Mouse (Mus musculus) T-helper 1 cell (primary cell): ENCODE data around the gene Pappa.

ENCODE experiments used
- in situ Hi-C: fragments of 300-600 bp; cut with MboI, MseI; formaldehyde crosslinking; loops from one replicate; pipeline ENCODE4 v1.15.1; 2025; ENCODE audit warnings: high pct_unique_total_duplicates

The Pappa gene

GRCm38 (mm10) chr4:65328486-65329308 lies 204.7 kb downstream of the Pappa start:
- in situ Hi-C loops: no loop called here

GRCm38 (mm10) chr4:65333718-65334117 lies 209.7 kb downstream of the Pappa start:
- in situ Hi-C loops: no loop called here

- in situ Hi-C loops: no loop called here
Measured at GRCm38 (mm10) chr4:65341766-65342165, 217.8 kb downstream of the Pappa start.

GRCm38 (mm10) chr4:65350521-65350920 lies 226.5 kb downstream of the Pappa start:
- in situ Hi-C loops: no loop called here

GRCm38 (mm10) chr4:65354580-65354979 lies 230.6 kb downstream of the Pappa start:
- in situ Hi-C loops: no loop called here

- in situ Hi-C loops: loop anchor here (10.0 kb wide), 2 partner anchors 1468 to 1548 kb away; no protein-coding TSS in a partner anchor
Measured at GRCm38 (mm10) chr4:65367135-65367534, 243.2 kb downstream of the Pappa start.

- in situ Hi-C loops: no loop called here
Measured at GRCm38 (mm10) chr4:65372731-65373130, 248.8 kb downstream of the Pappa start.

- in situ Hi-C loops: no loop called here
Measured at GRCm38 (mm10) chr4:65373841-65374240, 249.9 kb downstream of the Pappa start.

- in situ Hi-C loops: no loop called here
Measured at GRCm38 (mm10) chr4:65376571-65376970, 252.6 kb downstream of the Pappa start.

- in situ Hi-C loops: no loop called here
Measured at GRCm38 (mm10) chr4:65379461-65379860, 255.5 kb downstream of the Pappa start.

GRCm38 (mm10) chr4:65383070-65383469 lies 259.1 kb downstream of the Pappa start:
- in situ Hi-C loops: no loop called here

- in situ Hi-C loops: no loop called here
Measured at GRCm38 (mm10) chr4:65391001-65391400, 267.0 kb downstream of the Pappa start.

- in situ Hi-C loops: no loop called here
Measured at GRCm38 (mm10) chr4:65396806-65397205, 272.8 kb downstream of the Pappa start.

- in situ Hi-C loops: no loop called here
Measured at GRCm38 (mm10) chr4:65399457-65399856, 275.5 kb downstream of the Pappa start.

GRCm38 (mm10) chr4:65402286-65402685 lies 278.3 kb downstream of the Pappa start:
- in situ Hi-C loops: no loop called here

- in situ Hi-C loops: no loop called here
Measured at GRCm38 (mm10) chr4:65402836-65403634, 279.1 kb downstream of the Pappa start.
